Mouse (Mus musculus): ENCODE results near the gene H2al1g.

DNA sequence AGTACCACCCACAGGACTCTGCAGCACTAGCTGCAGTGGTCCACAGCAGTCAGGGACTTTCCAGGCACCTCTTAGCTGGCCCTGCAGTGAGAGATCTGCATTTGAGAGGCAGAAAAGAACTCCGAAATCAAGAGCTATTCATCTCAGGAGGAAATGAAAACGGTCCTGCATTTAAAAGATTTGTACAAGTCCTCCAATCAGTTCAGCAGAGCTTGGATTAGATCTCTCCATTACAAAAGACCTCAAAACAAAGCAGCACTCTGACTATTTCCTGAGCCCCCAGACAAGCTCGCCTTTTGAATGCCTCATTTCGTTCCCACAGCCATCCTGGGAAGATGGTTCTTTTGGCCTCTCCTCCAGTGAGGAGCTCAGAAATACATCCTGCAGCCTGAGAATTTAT is 28.8 kb upstream of the H2al1g start:
- TF ChIP-seq EP300 (IDR thresholded peaks at IDR 0.05; ENCODE audit: low read depth) (no peak), CTCF (IDR thresholded peaks at IDR 0.05; ENCODE audit: low read depth) (no peak)
